Mouse (Mus musculus) forelimb bud, embryonic 11.5 days (tissue): ENCODE data around the gene Mylk.

Experiments used
- DNase-seq: peaks from one replicate; pipeline ENCODE4 v3.0.0-alpha.2; 2012; ENCODE audit warnings: low read depth, low spot score

Gene Mylk

GRCm38 (mm10) chr16:34901611-34902293 lies 156.7 kb downstream of the Mylk start:
- no peak for DNase-seq

GRCm38 (mm10) chr16:34902294-34902680 lies 157.3 kb downstream of the Mylk start:
- DNase-seq, result peak; percentile 76

GRCm38 (mm10) chr16:34902761-34903160 lies 157.8 kb downstream of the Mylk start:
- DNase-seq, result no peak

GRCm38 (mm10) chr16:34904876-34905275 lies 159.9 kb downstream of the Mylk start:
- DNase-seq, result no peak

GRCm38 (mm10) chr16:34909437-34909836 lies 164.4 kb downstream of the Mylk start:
- peak; percentile 18 for DNase-seq

- DNase-seq, result no peak
These were observed 172.4 kb downstream of the Mylk start for GRCm38 (mm10) chr16:34917373-34917900.

- DNase-seq, result peak; percentile 73
These were observed 175.2 kb downstream of the Mylk start for GRCm38 (mm10) chr16:34920182-34920581.

GRCm38 (mm10) chr16:34920868-34921267 lies 175.9 kb downstream of the Mylk start:
- no peak for DNase-seq

GRCm38 (mm10) chr16:34921319-34921718 lies 176.3 kb downstream of the Mylk start:
- DNase-seq, result no peak

GRCm38 (mm10) chr16:34923630-34924029 lies 178.6 kb downstream of the Mylk start:
- DNase-seq, result no peak

GRCm38 (mm10) chr16:34924324-34924723 lies 179.3 kb downstream of the Mylk start:
- DNase-seq, result no peak

GRCm38 (mm10) chr16:34924937-34925618 lies 180.1 kb downstream of the Mylk start:
- no peak for DNase-seq

GRCm38 (mm10) chr16:34926531-34927435 lies 181.8 kb downstream of the Mylk start:
- no peak for DNase-seq

GRCm38 (mm10) chr16:34929686-34930085 lies 184.7 kb downstream of the Mylk start:
- DNase-seq, result no peak

GRCm38 (mm10) chr16:34930110-34930509 lies 185.1 kb downstream of the Mylk start:
- no peak for DNase-seq

GRCm38 (mm10) chr16:34931306-34931705 lies 186.3 kb downstream of the Mylk start:
- no peak for DNase-seq

- DNase-seq, result no peak
These were observed 188.2 kb downstream of the Mylk start for GRCm38 (mm10) chr16:34933173-34933572.

- DNase-seq, result no peak
These were observed 189.5 kb downstream of the Mylk start for GRCm38 (mm10) chr16:34934486-34934885.

GRCm38 (mm10) chr16:34935514-34936338 lies 190.7 kb downstream of the Mylk start:
- DNase-seq, result peak; percentile 76

- no peak for DNase-seq
These were observed 191.4 kb downstream of the Mylk start for GRCm38 (mm10) chr16:34936339-34936810.

- DNase-seq, result no peak
These were observed 192.6 kb downstream of the Mylk start for GRCm38 (mm10) chr16:34937611-34938010.
